Comparison of ENCODE assay signal across 24 mouse cellular contexts in the genomic region with DNA sequence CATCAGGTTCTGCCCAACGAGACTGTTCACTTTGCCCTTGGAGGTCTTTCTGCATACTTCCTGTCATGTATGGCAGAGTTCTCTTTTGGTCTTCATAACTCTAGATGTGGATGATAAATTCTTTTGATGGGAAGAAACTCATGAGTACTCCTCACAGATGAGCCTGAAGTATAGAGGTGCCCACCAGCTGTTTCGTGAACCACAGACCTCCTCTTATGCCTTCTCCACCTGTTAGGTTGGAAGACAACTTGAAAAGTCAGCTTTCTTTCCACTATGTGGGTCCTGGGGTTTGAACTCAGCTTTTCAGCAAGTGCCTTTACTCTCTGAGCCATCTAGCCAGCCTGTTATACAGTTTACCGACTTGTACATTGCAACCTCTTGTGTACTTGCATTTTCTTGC. TPM values are rescaled to one million over a fixed set of nuclear protein-coding genes. Genes with fewer than 3 reads are reported as not detected.
A peak's percentile ranks its signal among the peaks of the same experiment; 100 is the strongest.
DNase-seq lines count a peak whose midpoint lies in the region; ATAC-seq and TF ChIP-seq lines count a peak whose summit lies in the region.
"Had no signal": no experiment of that assay in that cellular context is flagged by ENCODE, and none has a peak within 500 bp of the region (broad histone marks: within the 10 kb centered on the region; RNA-seq: fewer than 3 reads in every experiment).

No protein-coding gene starts in this region.

- no peak overlapping the region for H3K4me3 ChIP-seq in heart, embryonic 15.5 days
- H3K4me3 ChIP-seq in myocyte = no peak overlapping the region
- H3K4me3 ChIP-seq: embryonic facial prominence, embryonic 13.5 days; forebrain, embryonic 10.5 days; forebrain, embryonic 15.5 days; hindbrain, embryonic 12.5 days; liver, embryonic 12.5 days; neural tube, embryonic 12.5 days had no signal

- no peak overlapping the region for H3K9ac ChIP-seq in heart, embryonic 15.5 days
- H3K9ac ChIP-seq: embryonic facial prominence, embryonic 13.5 days; forebrain, embryonic 15.5 days; hindbrain, embryonic 12.5 days; liver, embryonic 12.5 days; liver, postnatal 0 days; neural tube, embryonic 12.5 days had no signal

- no peak for ATAC-seq in heart, embryonic 15.5 days (replicated peaks; ENCODE audit: insufficient number of reproducible peaks, insufficient read depth, low FRiP score, low read depth)
- ATAC-seq: forebrain, embryonic 15.5 days; liver, embryonic 12.5 days; liver, postnatal 0 days; midbrain, embryonic 16.5 days had no signal

- peak overlapping the region; percentile 53 for H3K27ac ChIP-seq in heart, embryonic 15.5 days
- H3K27ac ChIP-seq: embryonic facial prominence, embryonic 13.5 days; forebrain, embryonic 10.5 days; forebrain, embryonic 15.5 days; hindbrain, embryonic 12.5 days; hindbrain, postnatal 0 days; liver, embryonic 12.5 days; neural tube, embryonic 12.5 days had no signal

- H3K4me2 ChIP-seq in heart, embryonic 15.5 days = no peak overlapping the region
- peak overlapping the region; percentile 36 for H3K4me2 ChIP-seq in myocyte (ENCODE audit: low read depth)
- H3K4me2 ChIP-seq: embryonic facial prominence, embryonic 13.5 days; forebrain, embryonic 15.5 days; hindbrain, embryonic 12.5 days; liver, embryonic 12.5 days; midbrain, embryonic 11.5 days; neural tube, embryonic 12.5 days had no signal

- WGBS in heart, embryonic 15.5 days = 72% methylated on average over 3 of the region's 3 CpGs

- DNase-seq in heart, postnatal 36 days = no peak
- peak; percentile 77 for DNase-seq in thymus, postnatal 0 days (ENCODE audit: low spot score)
- peak; percentile 39 for DNase-seq in thymus, postnatal 4 days
- no peak for DNase-seq in left cerebral cortex, postnatal 14 days (ENCODE audit: low spot score in 2 of 2)
- DNase-seq: adrenal gland, postnatal 25 days; B cell, adult 2 months; heart, postnatal 14 days; kidney, adult 11 months; kidney, postnatal 14 days; liver, postnatal 0 days; lung, postnatal 36 days; right cerebral cortex, adult 18-20 months; spleen, adult 18-20 months had no signal

- intact Hi-C loops in heart, postnatal 36 days (cut with DNase I) = no loop called here
- intact Hi-C loops in left cerebral cortex, postnatal 14 days (cut with DNase I) = no loop called here

- no peaks in the 10 kb centered on the region for H3K9me3 ChIP-seq in heart, embryonic 15.5 days (replicated peaks)
- H3K9me3 ChIP-seq: embryonic facial prominence, embryonic 13.5 days; forebrain, embryonic 10.5 days; forebrain, embryonic 15.5 days; hindbrain, embryonic 12.5 days; liver, embryonic 12.5 days; neural tube, embryonic 12.5 days had no signal

- H3ac ChIP-seq in myocyte (ENCODE audit: control insufficient read depth, insufficient read length) = no peak overlapping the region

- H3K27me3 ChIP-seq in heart, embryonic 15.5 days = no peaks in the 10 kb centered on the region
- no peaks in the 10 kb centered on the region for H3K27me3 ChIP-seq in myocyte (ENCODE audit: control insufficient read depth, insufficient read depth, insufficient read length)
- H3K27me3 ChIP-seq: embryonic facial prominence, embryonic 13.5 days; forebrain, embryonic 15.5 days; hindbrain, embryonic 12.5 days; liver, embryonic 12.5 days; neural tube, embryonic 12.5 days had no signal

- peaks cover 37% of the 10 kb centered on the region for H3K4me1 ChIP-seq in heart, embryonic 15.5 days (replicated peaks)

- no peaks in the 10 kb centered on the region for H3K36me3 ChIP-seq in heart, embryonic 15.5 days
- H3K36me3 ChIP-seq in myocyte (ENCODE audit: control insufficient read depth, insufficient read depth) = no peaks in the 10 kb centered on the region
- H3K36me3 ChIP-seq: embryonic facial prominence, embryonic 13.5 days; forebrain, embryonic 15.5 days; hindbrain, embryonic 12.5 days; neural tube, embryonic 12.5 days had no signal

- H3K79me2 ChIP-seq in myocyte (ENCODE audit: control insufficient read depth, insufficient read depth) = peaks cover 83% of the 10 kb centered on the region

- TF ChIP-seq POLR2A in myocyte (IDR thresholded peaks at IDR 0.05; ENCODE audit: insufficient read length, low read depth) = no peak

TF ChIP-seq in myocyte, 11 proteins besides CTCF, POLR2A, EP300 and RAD21:
- TF ChIP-seq E2F4 (IDR thresholded peaks at IDR 0.05; ENCODE audit: insufficient read depth) (no peak), MYOG (IDR thresholded peaks at IDR 0.05; ENCODE audit: control insufficient read depth in 1 of 3, insufficient read depth in 1 of 3, insufficient read length in 2 of 3, low read depth in 2 of 3) (no peak), MYOD1 (IDR thresholded peaks at IDR 0.05; ENCODE audit: control insufficient read depth in 1 of 3, insufficient read length in 2 of 3, low read depth in 2 of 3) (peak; percentile 20 to 32 (median 23)), POLR2AphosphoS2 (IDR thresholded peaks at IDR 0.05; ENCODE audit: insufficient read length, low read depth) (no peak)

RNA-seq across cellular contexts. Expression of a gene that starts 57.1 kb away (rescaled TPM):
- polyA plus RNA-seq in heart, embryonic 15.5 days (2015; fragmentation: Nextera tagmentation; extraction: Ambion mirVana) = 89.6 and 91.1 TPM in 2 replicates
- 100 to 1,000 TPM; 268 to 335 TPM for total RNA-seq in heart, postnatal 36 days (2021)
- 31.1 TPM for polyA plus RNA-seq in myocyte (2012; fragmentation: generic; extraction: Trizol)
- 21.0 and 31.0 TPM in 2 replicates for polyA plus RNA-seq in thymus, postnatal 0 days (2015; fragmentation: Nextera tagmentation; extraction: Ambion mirVana)
- total RNA-seq in left cerebral cortex, postnatal 14 days (2021) = 100 to 1,000 TPM; 119 to 135 TPM

Comparison
In these comparisons a context has a peak if more than half of its experiments do, and no peak if none do; other contexts are left out.
1. DNase-seq: peak in thymus, postnatal 0 days (single experiment) and thymus, postnatal 4 days (single experiment); none in heart, postnatal 36 days (0 of 2) and left cerebral cortex, postnatal 14 days (0 of 2).